Mouse (Mus musculus): Measurements from ENCODE around the gene Panx1. TPM values are rescaled to one million over a fixed set of nuclear protein-coding genes. Genes with fewer than 3 reads are reported as not detected.

The Panx1 gene
- total RNA-seq (2012; rRNA removed): 25.0 and 37.6 TPM in 2 replicates

DNA sequence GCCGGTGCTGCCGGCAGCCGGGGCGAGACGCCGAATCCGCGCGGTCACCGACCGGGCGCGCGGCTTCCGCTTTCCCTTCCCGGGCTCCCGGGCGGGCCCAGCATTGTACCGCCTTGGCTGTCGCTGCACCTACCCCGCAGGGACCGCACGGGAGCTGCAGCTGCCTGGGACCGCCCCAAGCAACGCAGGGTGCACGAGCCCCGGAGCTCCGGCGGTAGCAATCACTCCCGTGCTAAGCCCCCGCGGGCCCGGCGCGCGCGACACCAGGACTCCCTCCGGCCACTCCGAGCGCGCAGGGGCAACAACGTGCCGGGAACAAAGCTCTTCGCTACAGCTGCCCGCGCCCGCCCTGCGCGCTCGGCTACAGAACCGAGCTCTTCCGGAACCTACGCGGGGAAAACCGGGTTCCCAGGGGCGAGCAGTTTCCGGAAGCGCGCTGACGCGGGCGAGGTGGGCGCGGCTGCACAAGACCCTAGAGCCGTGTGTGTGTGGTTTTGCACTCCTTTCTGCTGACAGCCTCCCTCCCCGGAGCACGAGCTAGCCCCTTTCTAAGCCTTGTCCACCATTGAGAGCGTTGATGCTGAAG, at the start of gene Panx1:
Gene Panx1 (minus strand): TSS at position 395 of the 586 bp plus-strand sequence.
- DNase-seq (ENCODE audit: low read depth, low spot score): no peak
- H3K9ac ChIP-seq (ENCODE audit: insufficient read depth, low read depth, low read length, poor library complexity, severe bottlenecking): peak within 1 kb of the TSS; percentile 78
- peaks cover 0 to 2% of the 10 kb centered on the region in 2 experiments; a peak in 1 of 4 replicates for H3K4me1 ChIP-seq (ENCODE audit: control insufficient read depth in 2 of 2, insufficient read depth in 2 of 2, low read length in 2 of 2, poor library complexity in 1 of 2)
- H3K4me3 ChIP-seq (ENCODE audit: insufficient read depth in 1 of 2, low read depth in 1 of 2, low read length in 2 of 2, poor library complexity in 1 of 2, severe bottlenecking in 1 of 2): peak within 1 kb of the TSS; percentile 81 to 91
- H3K9me3 ChIP-seq (ENCODE audit: control insufficient read depth, insufficient read depth, low read depth, low read length): no peaks in the 10 kb centered on the region
- in situ Hi-C loops (cut with MboI; ENCODE audit: low sequenced_read_pairs in 2 of 2, unreplicated experiment in 2 of 2): no loop called here
- no peak for TF ChIP-seq MAFK (IDR thresholded peaks at IDR 0.05; ENCODE audit: insufficient read depth, low read depth, low read length)
- TF ChIP-seq ZNF384 (IDR thresholded peaks at IDR 0.05; ENCODE audit: low read depth, low read length): no peak
- TF ChIP-seq HCFC1 (IDR thresholded peaks at IDR 0.05; ENCODE audit: borderline replicate concordance, insufficient read depth, low read length): peak; percentile 32; the same call in 1 of the 2 replicates
- no peak for TF ChIP-seq ZC3H11A (IDR thresholded peaks at IDR 0.05; ENCODE audit: borderline replicate concordance, low read depth, low read length)
- no peak for TF ChIP-seq CHD2 (IDR thresholded peaks at IDR 0.05; ENCODE audit: low read depth, low read length)
- no peaks in the 10 kb centered on the region for H3K36me3 ChIP-seq (ENCODE audit: control insufficient read depth, insufficient read depth, low read length, poor library complexity, severe bottlenecking)
- H3K27ac ChIP-seq (ENCODE audit: insufficient read depth, low read depth, low read length, poor library complexity, severe bottlenecking): no peak within 1 kb of the TSS

DNA sequence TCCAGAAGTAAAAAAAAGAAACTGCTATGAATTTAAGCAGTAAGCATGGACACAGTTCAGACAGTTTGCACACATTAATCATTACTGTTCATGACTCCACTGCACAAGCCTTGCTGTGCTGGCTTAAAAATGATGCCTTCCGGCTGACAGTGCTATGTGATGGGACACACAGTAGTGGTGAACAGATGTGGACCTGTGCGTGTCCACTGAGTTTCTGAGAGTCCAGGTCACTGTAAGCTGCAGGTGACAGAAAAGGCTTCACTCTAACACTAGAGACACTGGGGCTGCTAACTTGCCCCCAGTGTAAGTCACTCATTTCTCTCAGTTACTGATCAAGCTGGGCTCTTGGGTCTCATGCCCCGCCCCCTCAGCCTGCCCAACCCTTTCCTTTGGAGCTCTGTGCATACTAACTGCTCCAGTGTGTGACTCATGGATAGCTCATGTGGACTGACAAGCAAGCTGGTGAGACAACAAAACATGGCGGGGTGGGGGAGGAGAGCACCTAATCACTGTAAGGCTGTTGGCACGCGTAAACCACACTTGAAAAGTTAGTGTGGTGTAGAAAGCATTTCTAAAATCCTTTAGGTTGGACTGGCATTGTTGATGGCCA, 23.5 kb upstream of the Panx1 start:
- no peak for TF ChIP-seq ZC3H11A (IDR thresholded peaks at IDR 0.05; ENCODE audit: borderline replicate concordance, low read depth, low read length)
- TF ChIP-seq ZNF384 (IDR thresholded peaks at IDR 0.05; ENCODE audit: low read depth, low read length): no peak
- TF ChIP-seq MAFK (IDR thresholded peaks at IDR 0.05; ENCODE audit: insufficient read depth, low read depth, low read length): no peak
- TF ChIP-seq HCFC1 (IDR thresholded peaks at IDR 0.05; ENCODE audit: borderline replicate concordance, insufficient read depth, low read length): no peak
- no peak for TF ChIP-seq CHD2 (IDR thresholded peaks at IDR 0.05; ENCODE audit: low read depth, low read length)
- no peaks in the 10 kb centered on the region for H3K36me3 ChIP-seq (ENCODE audit: control insufficient read depth, insufficient read depth, low read length, poor library complexity, severe bottlenecking)
- no peak for DNase-seq (ENCODE audit: low read depth, low spot score)
- in situ Hi-C loops (cut with MboI; ENCODE audit: low sequenced_read_pairs in 2 of 2, unreplicated experiment in 2 of 2): no loop called here
- H3K27ac ChIP-seq (ENCODE audit: insufficient read depth, low read depth, low read length, poor library complexity, severe bottlenecking): no peak overlapping the region
- H3K4me1 ChIP-seq (ENCODE audit: control insufficient read depth in 2 of 2, insufficient read depth in 2 of 2, low read length in 2 of 2, poor library complexity in 1 of 2): peaks cover 0 to 5% of the 10 kb centered on the region in 2 experiments; a peak in 2 of 4 replicates
- H3K9me3 ChIP-seq (ENCODE audit: control insufficient read depth, insufficient read depth, low read depth, low read length): no peaks in the 10 kb centered on the region
- H3K9ac ChIP-seq (ENCODE audit: insufficient read depth, low read depth, low read length, poor library complexity, severe bottlenecking): no peak overlapping the region
- no peak overlapping the region for H3K4me3 ChIP-seq (ENCODE audit: insufficient read depth in 1 of 2, low read depth in 1 of 2, low read length in 2 of 2, poor library complexity in 1 of 2, severe bottlenecking in 1 of 2)

GRCm38 (mm10) chr9:15067995-15068685, 22.9 kb upstream of the Panx1 start:
- in situ Hi-C loops (cut with MboI; ENCODE audit: low sequenced_read_pairs in 2 of 2, unreplicated experiment in 2 of 2): no loop called here
- H3K9me3 ChIP-seq (ENCODE audit: control insufficient read depth, insufficient read depth, low read depth, low read length): no peaks in the 10 kb centered on the region
- H3K4me3 ChIP-seq (ENCODE audit: insufficient read depth in 1 of 2, low read depth in 1 of 2, low read length in 2 of 2, poor library complexity in 1 of 2, severe bottlenecking in 1 of 2): no peak overlapping the region
- no peak for DNase-seq (ENCODE audit: low read depth, low spot score)
- no peak for TF ChIP-seq ZC3H11A (IDR thresholded peaks at IDR 0.05; ENCODE audit: borderline replicate concordance, low read depth, low read length)
- TF ChIP-seq ZNF384 (IDR thresholded peaks at IDR 0.05; ENCODE audit: low read depth, low read length): no peak
- no peak for TF ChIP-seq HCFC1 (IDR thresholded peaks at IDR 0.05; ENCODE audit: borderline replicate concordance, insufficient read depth, low read length)
- no peak for TF ChIP-seq MAFK (IDR thresholded peaks at IDR 0.05; ENCODE audit: insufficient read depth, low read depth, low read length)
- no peak for TF ChIP-seq CHD2 (IDR thresholded peaks at IDR 0.05; ENCODE audit: low read depth, low read length)
- no peaks in the 10 kb centered on the region for H3K36me3 ChIP-seq (ENCODE audit: control insufficient read depth, insufficient read depth, low read length, poor library complexity, severe bottlenecking)
- no peak overlapping the region for H3K9ac ChIP-seq (ENCODE audit: insufficient read depth, low read depth, low read length, poor library complexity, severe bottlenecking)
- peaks cover 0 to 5% of the 10 kb centered on the region in 2 experiments; a peak in 2 of 4 replicates for H3K4me1 ChIP-seq (ENCODE audit: control insufficient read depth in 2 of 2, insufficient read depth in 2 of 2, low read length in 2 of 2, poor library complexity in 1 of 2)
- no peak overlapping the region for H3K27ac ChIP-seq (ENCODE audit: insufficient read depth, low read depth, low read length, poor library complexity, severe bottlenecking)

DNA sequence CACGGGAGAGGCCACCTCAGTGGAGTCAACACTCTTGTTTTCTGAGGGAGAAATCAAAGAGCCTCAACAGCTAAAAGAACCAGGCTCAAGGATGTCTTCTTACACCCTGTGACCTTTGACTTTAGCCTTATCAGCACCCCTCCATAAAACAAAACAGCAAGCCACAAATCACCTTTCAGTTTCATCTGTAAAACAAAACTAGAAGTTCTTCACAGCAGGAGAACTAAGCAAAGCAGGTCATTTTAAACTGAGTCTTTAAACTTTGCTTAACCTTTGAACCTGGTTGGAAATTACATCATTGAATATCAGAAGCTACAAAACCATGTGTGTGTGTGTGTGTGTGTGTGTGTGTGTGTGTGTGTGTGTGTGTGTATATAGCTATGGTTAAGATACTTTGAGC, 18.9 kb upstream of the Panx1 start:
- in situ Hi-C loops (cut with MboI; ENCODE audit: low sequenced_read_pairs in 2 of 2, unreplicated experiment in 2 of 2): no loop called here
- TF ChIP-seq ZNF384 (IDR thresholded peaks at IDR 0.05; ENCODE audit: low read depth, low read length) (no peak), HCFC1 (IDR thresholded peaks at IDR 0.05; ENCODE audit: borderline replicate concordance, insufficient read depth, low read length) (no peak), ZC3H11A (IDR thresholded peaks at IDR 0.05; ENCODE audit: borderline replicate concordance, low read depth, low read length) (no peak), CHD2 (IDR thresholded peaks at IDR 0.05; ENCODE audit: low read depth, low read length) (no peak), MAFK (IDR thresholded peaks at IDR 0.05; ENCODE audit: insufficient read depth, low read depth, low read length) (no peak)
- peaks cover 0 to 4% of the 10 kb centered on the region in 2 experiments; a peak in 2 of 4 replicates for H3K4me1 ChIP-seq (ENCODE audit: control insufficient read depth in 2 of 2, insufficient read depth in 2 of 2, low read length in 2 of 2, poor library complexity in 1 of 2)
- H3K36me3 ChIP-seq (ENCODE audit: control insufficient read depth, insufficient read depth, low read length, poor library complexity, severe bottlenecking): no peaks in the 10 kb centered on the region
- no peak overlapping the region for H3K27ac ChIP-seq (ENCODE audit: insufficient read depth, low read depth, low read length, poor library complexity, severe bottlenecking)
- no peaks in the 10 kb centered on the region for H3K9me3 ChIP-seq (ENCODE audit: control insufficient read depth, insufficient read depth, low read depth, low read length)
- no peak overlapping the region for H3K9ac ChIP-seq (ENCODE audit: insufficient read depth, low read depth, low read length, poor library complexity, severe bottlenecking)
- no peak for DNase-seq (ENCODE audit: low read depth, low spot score)
- H3K4me3 ChIP-seq (ENCODE audit: insufficient read depth in 1 of 2, low read depth in 1 of 2, low read length in 2 of 2, poor library complexity in 1 of 2, severe bottlenecking in 1 of 2): no peak overlapping the region

Measured in ES-E14 (cell line).